Mouse (Mus musculus): ENCODE data around the gene March10. TPM values are rescaled to one million over a fixed set of nuclear protein-coding genes. Genes with fewer than 3 reads are reported as not detected.

March10 gene
- polyA plus RNA-seq, 2 experiments: not detected

DNA sequence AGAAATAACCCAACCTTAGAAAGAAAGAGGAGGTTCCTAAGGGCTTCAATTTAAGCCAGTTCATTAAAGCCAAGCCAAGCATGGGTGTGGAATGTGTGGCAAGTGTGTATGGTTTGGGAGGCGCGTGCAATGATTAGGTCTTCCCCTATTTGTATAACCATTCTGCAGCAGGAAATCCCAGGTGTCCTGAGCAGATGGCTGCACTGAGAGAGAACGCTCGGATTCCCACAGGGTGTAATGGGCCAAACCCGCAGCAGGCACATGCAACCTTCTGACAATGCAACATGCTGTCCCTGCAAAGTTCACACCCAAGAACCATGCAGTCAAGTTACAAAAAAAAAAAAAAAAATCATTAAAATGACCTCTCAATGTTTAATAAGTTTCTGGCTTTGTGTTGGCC, 10.8 kb downstream of the March10 start:
- H3K4me2 ChIP-seq (ENCODE audit: low read depth): no peak overlapping the region
- no peak for DNase-seq (ENCODE audit: low read depth in 3 of 3, low spot score in 3 of 3)
- no peak overlapping the region for H3K9ac ChIP-seq (replicated peaks)
- H3K9me3 ChIP-seq (ENCODE audit: control insufficient read depth, low read length): no peaks in the 10 kb centered on the region
- no peaks in the 10 kb centered on the region for H3K36me3 ChIP-seq (replicated peaks; ENCODE audit: control insufficient read depth, insufficient read depth, low read depth)
- H3K4me3 ChIP-seq (ENCODE audit: insufficient read depth in 1 of 2, low read depth in 2 of 2, low read length in 2 of 2): no peak overlapping the region
- 77% methylated on average over 5 of the region's 5 CpGs for WGBS (ENCODE audit: insufficient replicate concordance)
- H3K27ac ChIP-seq: no peak overlapping the region
- no peak for TF ChIP-seq CTCF (IDR thresholded peaks at IDR 0.05; ENCODE audit: low read depth)
- no peak for TF ChIP-seq EP300 (IDR thresholded peaks at IDR 0.05; ENCODE audit: low read depth)
- H3K4me1 ChIP-seq (replicated peaks; ENCODE audit: control insufficient read depth in 2 of 2, insufficient read depth in 2 of 2, low read length in 1 of 2): no peaks in the 10 kb centered on the region
- ATAC-seq (ENCODE audit: insufficient read depth): no peak
- H3K27me3 ChIP-seq (ENCODE audit: control insufficient read depth, insufficient read depth, low read length): no peaks in the 10 kb centered on the region

DNA sequence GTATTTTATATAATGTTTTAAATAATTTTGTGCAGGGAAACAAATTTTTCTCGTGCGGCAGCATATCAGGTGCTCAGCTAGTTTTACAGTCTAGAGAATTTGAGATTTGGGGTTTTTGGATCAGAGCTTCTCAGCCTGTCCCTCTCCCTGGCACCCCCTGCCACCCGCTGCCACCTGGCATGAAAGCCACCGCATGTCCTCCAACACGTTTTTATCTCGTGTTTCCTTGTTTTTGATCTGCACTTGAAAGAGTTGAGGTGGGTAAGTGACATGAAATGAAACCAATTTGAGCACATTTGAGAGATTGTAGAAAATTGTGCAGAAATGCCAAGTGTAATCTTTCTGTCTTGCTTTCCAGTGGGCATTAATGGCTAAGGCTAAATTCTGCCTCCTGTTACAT, 11.6 kb downstream of the March10 start:
- ATAC-seq (ENCODE audit: insufficient read depth) (no peak), DNase-seq (ENCODE audit: low read depth in 3 of 3, low spot score in 3 of 3) (no peak)
- H3K4me2 ChIP-seq (ENCODE audit: low read depth): no peak overlapping the region
- no peaks in the 10 kb centered on the region for H3K9me3 ChIP-seq (ENCODE audit: control insufficient read depth, low read length)
- WGBS (ENCODE audit: insufficient replicate concordance): 53% methylated on average over 6 of the region's 6 CpGs
- H3K27me3 ChIP-seq (ENCODE audit: control insufficient read depth, insufficient read depth, low read length): no peaks in the 10 kb centered on the region
- no peaks in the 10 kb centered on the region for H3K4me1 ChIP-seq (replicated peaks; ENCODE audit: control insufficient read depth in 2 of 2, insufficient read depth in 2 of 2, low read length in 1 of 2)
- H3K36me3 ChIP-seq (replicated peaks; ENCODE audit: control insufficient read depth, insufficient read depth, low read depth): no peaks in the 10 kb centered on the region
- H3K27ac ChIP-seq: no peak overlapping the region
- no peak overlapping the region for H3K4me3 ChIP-seq (ENCODE audit: insufficient read depth in 1 of 2, low read depth in 2 of 2, low read length in 2 of 2)
- H3K9ac ChIP-seq (replicated peaks): no peak overlapping the region
- no peak for TF ChIP-seq CTCF (IDR thresholded peaks at IDR 0.05; ENCODE audit: low read depth)
- TF ChIP-seq EP300 (IDR thresholded peaks at IDR 0.05; ENCODE audit: low read depth): no peak

DNA sequence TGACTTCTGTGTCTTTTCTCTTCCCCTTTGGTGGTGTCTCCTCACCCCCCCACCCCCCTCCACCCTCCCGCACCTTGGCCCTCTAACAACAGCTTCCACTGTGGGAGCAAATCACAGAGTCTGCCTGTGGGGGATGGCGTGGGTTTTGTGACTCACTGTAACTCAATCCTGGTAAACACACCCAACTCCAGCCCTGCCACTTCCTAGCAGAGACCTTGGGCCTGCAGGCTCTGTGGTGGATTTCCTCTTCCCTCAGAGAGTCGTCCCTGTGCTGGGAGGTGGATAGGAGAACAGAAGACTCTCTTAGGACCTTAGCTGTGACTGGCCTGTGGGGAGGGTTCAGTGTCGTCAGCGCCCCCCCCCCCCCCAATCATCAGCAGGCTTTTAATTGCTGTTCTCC, 13.0 kb downstream of the March10 start:
- H3K27ac ChIP-seq: no peak overlapping the region
- H3K27me3 ChIP-seq (ENCODE audit: control insufficient read depth, insufficient read depth, low read length): no peaks in the 10 kb centered on the region
- no peak for TF ChIP-seq CTCF (IDR thresholded peaks at IDR 0.05; ENCODE audit: low read depth)
- no peak for TF ChIP-seq EP300 (IDR thresholded peaks at IDR 0.05; ENCODE audit: low read depth)
- DNase-seq (ENCODE audit: low read depth in 3 of 3, low spot score in 3 of 3) (no peak), ATAC-seq (ENCODE audit: insufficient read depth) (no peak)
- H3K4me3 ChIP-seq (ENCODE audit: insufficient read depth in 1 of 2, low read depth in 2 of 2, low read length in 2 of 2): no peak overlapping the region
- no peaks in the 10 kb centered on the region for H3K9me3 ChIP-seq (ENCODE audit: control insufficient read depth, low read length)
- no peak overlapping the region for H3K4me2 ChIP-seq (ENCODE audit: low read depth)
- no peaks in the 10 kb centered on the region for H3K4me1 ChIP-seq (replicated peaks; ENCODE audit: control insufficient read depth in 2 of 2, insufficient read depth in 2 of 2, low read length in 1 of 2)
- H3K36me3 ChIP-seq (replicated peaks; ENCODE audit: control insufficient read depth, insufficient read depth, low read depth): no peaks in the 10 kb centered on the region
- 41% methylated on average over 5 of the region's 5 CpGs for WGBS (ENCODE audit: insufficient replicate concordance)
- H3K9ac ChIP-seq (replicated peaks): no peak overlapping the region

DNA sequence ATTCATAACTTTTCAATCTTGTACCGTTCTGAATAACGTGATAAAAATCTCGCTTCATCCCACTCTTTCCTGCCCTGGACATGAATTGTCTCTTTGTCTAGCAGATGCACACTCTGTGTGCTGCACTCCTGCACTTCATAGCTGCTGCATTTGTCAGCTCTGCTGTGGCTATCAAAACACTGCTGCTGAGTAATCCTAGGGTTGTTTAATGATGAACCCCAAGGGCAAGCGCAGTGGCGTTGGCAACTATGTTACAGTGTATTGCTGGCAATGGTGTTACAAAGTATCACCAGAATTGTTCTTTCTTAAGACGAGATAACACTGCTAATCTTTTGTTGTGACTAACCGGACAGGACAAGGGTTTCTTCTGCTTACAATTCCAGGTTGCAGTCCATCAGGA, 16.7 kb downstream of the March10 start:
- 68% methylated on average over 7 of the region's 7 CpGs for WGBS (ENCODE audit: insufficient replicate concordance)
- TF ChIP-seq EP300 (IDR thresholded peaks at IDR 0.05; ENCODE audit: low read depth): no peak
- ATAC-seq (ENCODE audit: insufficient read depth) (no peak), DNase-seq (ENCODE audit: low read depth in 3 of 3, low spot score in 3 of 3) (no peak)
- Histone ChIP-seq H3K36me3 (replicated peaks; ENCODE audit: control insufficient read depth, insufficient read depth, low read depth) (no peaks in the 10 kb centered on the region), H3K27ac (no peak overlapping the region), H3K4me3 (ENCODE audit: insufficient read depth in 1 of 2, low read depth in 2 of 2, low read length in 2 of 2) (no peak overlapping the region), H3K4me1 (replicated peaks; ENCODE audit: control insufficient read depth in 2 of 2, insufficient read depth in 2 of 2, low read length in 1 of 2) (no peaks in the 10 kb centered on the region), H3K9ac (replicated peaks) (no peak overlapping the region), H3K4me2 (ENCODE audit: low read depth) (no peak overlapping the region), H3K27me3 (ENCODE audit: control insufficient read depth, insufficient read depth, low read length) (no peaks in the 10 kb centered on the region), H3K9me3 (ENCODE audit: control insufficient read depth, low read length) (no peaks in the 10 kb centered on the region)

DNA sequence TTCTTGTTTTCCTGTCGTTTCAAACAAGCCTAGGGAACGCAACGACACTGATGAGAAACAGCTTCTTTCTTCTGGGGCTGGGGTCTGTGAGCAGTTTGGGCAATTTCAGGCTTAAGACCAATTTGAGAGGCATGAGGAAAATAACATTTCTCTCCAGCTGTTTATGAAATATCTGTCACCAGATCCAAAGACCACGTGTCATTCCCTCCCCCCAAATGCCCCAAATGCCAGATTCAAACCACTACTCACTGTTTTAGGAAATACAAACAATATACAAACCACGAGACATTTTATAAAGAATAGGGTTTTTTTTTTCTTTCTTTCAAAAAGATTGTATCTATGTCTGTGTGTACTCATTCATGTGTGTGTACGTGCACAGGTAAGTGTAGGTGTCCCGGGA, 17.6 kb downstream of the March10 start:
- no peaks in the 10 kb centered on the region for H3K36me3 ChIP-seq (replicated peaks; ENCODE audit: control insufficient read depth, insufficient read depth, low read depth)
- DNase-seq (ENCODE audit: low read depth in 3 of 3, low spot score in 3 of 3) (no peak), ATAC-seq (ENCODE audit: insufficient read depth) (no peak)
- H3K4me2 ChIP-seq (ENCODE audit: low read depth): no peak overlapping the region
- WGBS (ENCODE audit: insufficient replicate concordance): 54% methylated on average over 7 of the region's 7 CpGs
- no peaks in the 10 kb centered on the region for H3K4me1 ChIP-seq (replicated peaks; ENCODE audit: control insufficient read depth in 2 of 2, insufficient read depth in 2 of 2, low read length in 1 of 2)
- no peak overlapping the region for H3K9ac ChIP-seq (replicated peaks)
- H3K9me3 ChIP-seq (ENCODE audit: control insufficient read depth, low read length): no peaks in the 10 kb centered on the region
- H3K27me3 ChIP-seq (ENCODE audit: control insufficient read depth, insufficient read depth, low read length): no peaks in the 10 kb centered on the region
- H3K4me3 ChIP-seq (ENCODE audit: insufficient read depth in 1 of 2, low read depth in 2 of 2, low read length in 2 of 2): no peak overlapping the region
- H3K27ac ChIP-seq: no peak overlapping the region
- TF ChIP-seq CTCF (IDR thresholded peaks at IDR 0.05; ENCODE audit: low read depth) (no peak), EP300 (IDR thresholded peaks at IDR 0.05; ENCODE audit: low read depth) (no peak)

Data from liver, embryonic 14.5 days (tissue).